12 mouse cellular contexts compared by ENCODE assay signal in genomic region chr2:169158760-169159159, GRCm38 (mm10).
DNase-seq lines count a peak whose midpoint lies in the region; ATAC-seq and TF ChIP-seq lines count a peak whose summit lies in the region.
"Had no signal": no experiment of that assay in that cellular context is flagged by ENCODE, and none has a peak within 500 bp of the region (broad histone marks: within the 10 kb centered on the region; RNA-seq: fewer than 3 reads in every experiment).

No protein-coding gene starts in this region.

- H3K27ac ChIP-seq in heart, embryonic 14.5 days (replicated peaks in 1 of 2; ENCODE audit: control insufficient read depth in 1 of 2, insufficient read depth in 1 of 2, low read depth in 2 of 2, low read length in 2 of 2), result no peak overlapping the region
- H3K27ac ChIP-seq in hindbrain, embryonic 16.5 days (ENCODE audit: low read depth, low read length), result no peak overlapping the region
- H3K27ac ChIP-seq in midbrain, embryonic 15.5 days, result peak overlapping the region; percentile 73
- no peak overlapping the region for H3K27ac ChIP-seq in heart, embryonic 10.5 days

- peaks cover 0 to 4% of the 10 kb centered on the region in 2 experiments; a peak in 1 of 4 replicates for H3K4me1 ChIP-seq in heart, embryonic 14.5 days (ENCODE audit: control insufficient read depth in 2 of 2, insufficient read depth in 2 of 2, low read length in 2 of 2)
- H3K4me1 ChIP-seq in hindbrain, embryonic 16.5 days (ENCODE audit: control insufficient read depth, insufficient read depth, low read depth, low read length), result peaks cover 10% of the 10 kb centered on the region
- H3K4me1 ChIP-seq in midbrain, embryonic 15.5 days, result peaks cover 21% of the 10 kb centered on the region
- H3K4me1 ChIP-seq in heart, embryonic 10.5 days, result peaks cover 9% of the 10 kb centered on the region; the same call in 1 of the 2 replicates

- no peaks in the 10 kb centered on the region for H3K36me3 ChIP-seq in heart, embryonic 14.5 days (ENCODE audit: control insufficient read depth, insufficient read depth, low read length)
- H3K36me3 ChIP-seq in hindbrain, embryonic 16.5 days (ENCODE audit: control insufficient read depth, insufficient read depth, low read length), result no peaks in the 10 kb centered on the region
- H3K36me3 ChIP-seq in midbrain, embryonic 15.5 days (replicated peaks), result no peaks in the 10 kb centered on the region
- H3K36me3 ChIP-seq in heart, embryonic 10.5 days, result no peaks in the 10 kb centered on the region

- no peak for ATAC-seq in heart, embryonic 14.5 days (ENCODE audit: insufficient number of reproducible peaks, insufficient read depth, low FRiP score, low read depth)
- ATAC-seq in hindbrain, embryonic 16.5 days, result no peak
- ATAC-seq in midbrain, embryonic 15.5 days (replicated peaks), result no peak

- no peak overlapping the region for H3K9ac ChIP-seq in heart, embryonic 14.5 days (ENCODE audit: low read length)
- no peak overlapping the region for H3K9ac ChIP-seq in hindbrain, embryonic 16.5 days (ENCODE audit: low read depth, low read length)
- no peak overlapping the region for H3K9ac ChIP-seq in midbrain, embryonic 15.5 days

- no peak for TF ChIP-seq CTCF in brain, embryonic 14.5 days (IDR thresholded peaks at IDR 0.05; ENCODE audit: borderline replicate concordance, extremely low read depth, insufficient read depth, insufficient read length)

- no peak for DNase-seq in heart, adult 11 months
- DNase-seq in brain, embryonic 14.5 days (ENCODE audit: low read depth), result peak; percentile 40
- DNase-seq in left cerebral cortex, adult 11 months (ENCODE audit: low spot score), result no peak
- DNase-seq in cerebellum, adult 11-12 months, result no peak
- DNase-seq in heart, embryonic 10.5 days (ENCODE audit: low spot score), result no peak
- DNase-seq: cerebellum, adult 9-10 months; layer of hippocampus, adult 9-11 months; thymus, postnatal 4 days had no signal

- WGBS in heart, embryonic 14.5 days, result 65% methylated on average over 11 of the region's 11 CpGs
- 27% methylated on average over 11 of the region's 11 CpGs for WGBS in hindbrain, embryonic 16.5 days
- WGBS in midbrain, embryonic 15.5 days, result 15% methylated on average over 11 of the region's 11 CpGs
- 68% methylated on average over 11 of the region's 11 CpGs for WGBS in heart, embryonic 10.5 days

- H3K4me3 ChIP-seq in heart, embryonic 14.5 days (ENCODE audit: control insufficient read depth in 1 of 2, insufficient read depth in 1 of 2, low read depth in 1 of 2, low read length in 2 of 2), result no peak overlapping the region
- H3K4me3 ChIP-seq in hindbrain, embryonic 16.5 days (ENCODE audit: low read length), result no peak overlapping the region
- peak overlapping the region; percentile 7; the same call in 1 of the 2 replicates for H3K4me3 ChIP-seq in midbrain, embryonic 15.5 days
- H3K4me3 ChIP-seq in heart, embryonic 10.5 days, result no peak overlapping the region
- H3K4me3 ChIP-seq: erythroblast, embryonic 14.5 days had no signal

- no peaks in the 10 kb centered on the region for H3K9me3 ChIP-seq in heart, embryonic 14.5 days (ENCODE audit: control insufficient read depth, low read length)
- no peaks in the 10 kb centered on the region for H3K9me3 ChIP-seq in hindbrain, embryonic 16.5 days (ENCODE audit: control insufficient read depth, low read length)
- H3K9me3 ChIP-seq in midbrain, embryonic 15.5 days, result no peaks in the 10 kb centered on the region
- no peaks in the 10 kb centered on the region for H3K9me3 ChIP-seq in heart, embryonic 10.5 days

- no peaks in the 10 kb centered on the region for H3K27me3 ChIP-seq in heart, embryonic 14.5 days (ENCODE audit: control insufficient read depth, insufficient read depth, low read length)
- H3K27me3 ChIP-seq in hindbrain, embryonic 16.5 days (replicated peaks; ENCODE audit: control insufficient read depth, insufficient read depth, low read length), result no peaks in the 10 kb centered on the region
- no peaks in the 10 kb centered on the region for H3K27me3 ChIP-seq in midbrain, embryonic 15.5 days (replicated peaks)
- 0 out of 2 replicates have a peak, but pooled peaks cover under 1% of the 10 kb centered on the region for H3K27me3 ChIP-seq in heart, embryonic 10.5 days (ENCODE audit: insufficient read depth, poor library complexity, severe bottlenecking)

- no peak for TF ChIP-seq POLR2A in brain, embryonic 14.5 days (IDR thresholded peaks at IDR 0.05; ENCODE audit: borderline replicate concordance, extremely low read depth, insufficient read depth, insufficient read length, poor library complexity, severe bottlenecking)

- peak overlapping the region; percentile 5; the same call in 1 of the 2 replicates for H3K4me2 ChIP-seq in heart, embryonic 14.5 days (ENCODE audit: low read length)
- peak overlapping the region; percentile 9 for H3K4me2 ChIP-seq in hindbrain, embryonic 16.5 days (ENCODE audit: low read length)
- H3K4me2 ChIP-seq in midbrain, embryonic 15.5 days, result peak overlapping the region; percentile 32
